Mouse (Mus musculus) embryonic facial prominence, embryonic 12.5 days (tissue): ENCODE measurements around the gene Etv5. TPM values are rescaled to one million over a fixed set of nuclear protein-coding genes. Genes with fewer than 3 reads are reported as not detected.

ENCODE experiments used
- ATAC-seq: fragments of 200-750 bp; cut with Nextera tagmentation; 2 replicates; pipeline ENCODE4 v1.8.0; 2017; ENCODE audit not compliant: insufficient number of reproducible peaks, insufficient read depth, low FRiP score, low TSS enrichment
- H3K27ac ChIP-seq: fragments of 300-500 bp; sonication (generic); 2 replicates; pipeline ENCODE4 v1.5.1; 2016; ENCODE audit warnings: mild to moderate bottlenecking
- H3K27me3 ChIP-seq: fragments of 300-500 bp; sonication (generic); 2 replicates; pipeline ENCODE4 v1.6.1; 2016; ENCODE audit warnings: mild to moderate bottlenecking, moderate library complexity
- H3K36me3 ChIP-seq: fragments of 300-500 bp; sonication (generic); 2 replicates; pipeline ENCODE4 v1.6.1; 2016; ENCODE audit warnings: mild to moderate bottlenecking
- H3K4me1 ChIP-seq: fragments of 300-500 bp; sonication (generic); 2 replicates; pipeline ENCODE4 v1.6.1; 2016
- H3K4me2 ChIP-seq: fragments of 300-500 bp; sonication (generic); replicated peaks from 2 replicates; pipeline ENCODE4 v1.6.1; 2016; ENCODE audit warnings: mild to moderate bottlenecking, moderate library complexity
- H3K4me3 ChIP-seq: fragments of 300-500 bp; sonication (generic); 2 replicates; pipeline ENCODE4 v1.5.1; 2016; ENCODE audit warnings: mild to moderate bottlenecking
- H3K9ac ChIP-seq: fragments of 300-500 bp; sonication (generic); 2 replicates; pipeline ENCODE4 v1.6.1; 2016; ENCODE audit warnings: mild to moderate bottlenecking, moderate library complexity
- H3K9me3 ChIP-seq: fragments of 300-500 bp; sonication (generic); 2 replicates; pipeline ENCODE4 v1.6.1; 2016; ENCODE audit warnings: mild to moderate bottlenecking, moderate library complexity
- WGBS: fragments of 180-500 bp; shearing (Covaris S2); methylation state at CpG from one replicate; pipeline ENCODE4 v1.1.7; 2016; 5-methylcytosine and 5-hydroxymethylcytosine counted together
- polyA plus RNA-seq: library from polyadenylated mRNA; unstranded; fragments of >200 nt; fragmentation: Nextera tagmentation; extraction: Ambion mirVana; gene quantifications from 2 replicates; pipeline ENCODE4 v1.2.1, GENCODE M21; 2016

Gene Etv5
- polyA plus RNA-seq, 1 experiment from 2014 or later, result 39.8 TPM

DNA sequence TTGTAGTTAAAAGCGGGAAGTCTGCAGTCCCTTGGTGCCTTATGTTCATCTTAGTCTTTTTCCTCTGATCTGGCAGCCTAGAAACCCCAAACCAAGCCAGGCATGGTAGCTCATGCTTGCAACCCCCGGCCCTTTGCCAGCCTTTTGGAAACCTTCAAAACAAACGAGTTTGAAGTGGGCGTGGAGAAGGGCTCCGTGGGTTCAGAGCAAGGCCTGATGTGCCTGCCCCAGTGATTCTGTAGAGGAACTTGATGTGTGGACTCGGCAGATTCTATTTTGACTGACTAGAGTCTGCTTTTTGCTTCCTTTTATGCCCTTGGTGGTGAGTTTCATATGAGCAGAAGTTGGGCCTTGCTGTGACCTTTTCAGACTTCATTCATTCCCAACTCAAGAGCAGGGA, 5.3 kb upstream of the Etv5 start:
- no peak overlapping the region for H3K27ac ChIP-seq
- WGBS, result 46% methylated on average over 6 of the region's 6 CpGs

DNA sequence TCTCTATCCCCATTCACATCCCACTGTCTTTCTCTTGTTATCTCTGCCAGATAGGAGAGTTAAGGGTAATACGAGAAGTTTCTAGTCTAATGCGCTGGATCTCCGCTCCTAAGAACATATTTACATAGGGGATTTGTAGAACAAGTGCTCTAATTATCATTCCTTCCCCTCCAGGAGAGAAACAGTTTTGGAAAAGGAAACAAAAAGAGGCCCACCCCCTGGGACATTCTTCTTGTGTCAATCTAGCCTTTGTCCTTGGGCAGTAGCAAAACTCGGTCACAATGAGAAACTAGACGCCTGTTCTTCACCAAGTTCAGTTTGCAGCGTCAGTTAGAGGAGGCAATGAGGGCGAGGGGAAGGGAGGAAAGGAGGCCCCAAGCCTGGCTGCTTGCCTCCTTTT, 2.7 kb upstream of the Etv5 start:
- peaks cover 14% of the 10 kb centered on the region; the same call in 1 of the 2 replicates for H3K27me3 ChIP-seq
- 27% methylated on average over 7 of the region's 7 CpGs for WGBS

More for the DNA sequence above, 5.3 kb upstream of the Etv5 start:
- no peak overlapping the region for H3K4me2 ChIP-seq
- no peak for ATAC-seq
- peaks cover 24% of the 10 kb centered on the region for H3K4me1 ChIP-seq
- H3K4me3 ChIP-seq, result no peak overlapping the region
- no peaks in the 10 kb centered on the region for H3K9me3 ChIP-seq
- H3K27me3 ChIP-seq, result peaks cover 11% of the 10 kb centered on the region; the same call in 1 of the 2 replicates
- no peak overlapping the region for H3K9ac ChIP-seq
- no peaks in the 10 kb centered on the region for H3K36me3 ChIP-seq

DNA sequence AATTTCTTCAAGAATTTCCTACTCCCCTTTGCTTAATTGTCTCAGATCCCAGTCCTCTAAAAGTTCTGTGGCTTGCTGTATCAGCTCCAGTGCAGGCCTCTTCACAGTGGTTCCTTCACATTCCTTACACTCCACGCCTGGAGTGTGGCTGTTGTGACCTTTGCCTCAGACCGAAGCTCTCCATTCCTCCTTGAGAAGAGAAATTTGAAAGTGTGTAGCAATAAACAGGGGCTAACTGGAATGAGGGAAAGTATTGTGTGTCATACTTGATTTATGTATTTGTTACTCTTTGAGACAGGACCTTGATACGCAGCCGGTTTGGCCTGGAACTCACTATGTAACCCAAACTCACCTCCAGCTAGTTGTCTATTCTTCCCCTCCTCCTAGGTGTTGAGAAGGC, 1.8 kb upstream of the Etv5 start:
- peaks cover 14% of the 10 kb centered on the region; the same call in 1 of the 2 replicates for H3K27me3 ChIP-seq
- WGBS, result 71% methylated on average over 4 of the region's 4 CpGs
- H3K4me3 ChIP-seq, result no peak overlapping the region
- H3K4me2 ChIP-seq, result no peak overlapping the region
- no peak overlapping the region for H3K27ac ChIP-seq
- no peaks in the 10 kb centered on the region for H3K36me3 ChIP-seq
- ATAC-seq, result no peak
- H3K9me3 ChIP-seq, result no peaks in the 10 kb centered on the region
- H3K9ac ChIP-seq, result no peak overlapping the region
- H3K4me1 ChIP-seq, result peaks cover 33% of the 10 kb centered on the region

More for the DNA sequence above, 2.7 kb upstream of the Etv5 start:
- H3K9ac ChIP-seq, result no peak overlapping the region
- no peak overlapping the region for H3K27ac ChIP-seq
- no peak overlapping the region for H3K4me2 ChIP-seq
- H3K36me3 ChIP-seq, result no peaks in the 10 kb centered on the region
- H3K9me3 ChIP-seq, result no peaks in the 10 kb centered on the region
- H3K4me3 ChIP-seq, result no peak overlapping the region
- ATAC-seq, result no peak
- H3K4me1 ChIP-seq, result peaks cover 33% of the 10 kb centered on the region

DNA sequence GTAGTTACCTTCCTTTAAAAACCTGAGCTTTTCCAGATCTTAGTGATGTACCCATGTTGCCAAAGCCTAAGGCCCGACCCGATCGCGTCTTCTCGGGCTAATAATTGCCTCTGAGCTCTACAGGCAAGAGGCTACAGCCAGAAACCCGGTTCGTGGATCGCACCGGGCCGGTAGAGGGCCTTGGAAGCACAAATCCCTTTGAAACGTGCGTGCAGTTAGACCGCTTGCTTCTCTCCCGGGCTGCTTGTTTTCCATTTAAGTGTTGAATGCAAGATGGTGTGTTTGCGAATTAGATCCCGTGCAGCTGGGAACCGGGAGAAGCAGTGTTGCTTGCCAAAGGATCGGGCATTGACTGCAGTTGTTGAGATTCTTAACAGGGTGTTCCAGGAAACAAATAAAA, 750 bp upstream of the Etv5 start:
- H3K27ac ChIP-seq, result peak overlapping the region; percentile 71
- no peaks in the 10 kb centered on the region for H3K36me3 ChIP-seq
- under 1% methylated on average over 18 of the region's 18 CpGs for WGBS
- ATAC-seq, result no peak
- H3K4me1 ChIP-seq, result peaks cover 33% of the 10 kb centered on the region
- H3K9ac ChIP-seq, result no peak overlapping the region; the same call in 1 of the 2 replicates
- peak overlapping the region; percentile 64 for H3K4me2 ChIP-seq
- peaks cover 14% of the 10 kb centered on the region; the same call in 1 of the 2 replicates for H3K27me3 ChIP-seq
- H3K4me3 ChIP-seq, result peak overlapping the region; percentile 32
- H3K9me3 ChIP-seq, result no peaks in the 10 kb centered on the region

DNA sequence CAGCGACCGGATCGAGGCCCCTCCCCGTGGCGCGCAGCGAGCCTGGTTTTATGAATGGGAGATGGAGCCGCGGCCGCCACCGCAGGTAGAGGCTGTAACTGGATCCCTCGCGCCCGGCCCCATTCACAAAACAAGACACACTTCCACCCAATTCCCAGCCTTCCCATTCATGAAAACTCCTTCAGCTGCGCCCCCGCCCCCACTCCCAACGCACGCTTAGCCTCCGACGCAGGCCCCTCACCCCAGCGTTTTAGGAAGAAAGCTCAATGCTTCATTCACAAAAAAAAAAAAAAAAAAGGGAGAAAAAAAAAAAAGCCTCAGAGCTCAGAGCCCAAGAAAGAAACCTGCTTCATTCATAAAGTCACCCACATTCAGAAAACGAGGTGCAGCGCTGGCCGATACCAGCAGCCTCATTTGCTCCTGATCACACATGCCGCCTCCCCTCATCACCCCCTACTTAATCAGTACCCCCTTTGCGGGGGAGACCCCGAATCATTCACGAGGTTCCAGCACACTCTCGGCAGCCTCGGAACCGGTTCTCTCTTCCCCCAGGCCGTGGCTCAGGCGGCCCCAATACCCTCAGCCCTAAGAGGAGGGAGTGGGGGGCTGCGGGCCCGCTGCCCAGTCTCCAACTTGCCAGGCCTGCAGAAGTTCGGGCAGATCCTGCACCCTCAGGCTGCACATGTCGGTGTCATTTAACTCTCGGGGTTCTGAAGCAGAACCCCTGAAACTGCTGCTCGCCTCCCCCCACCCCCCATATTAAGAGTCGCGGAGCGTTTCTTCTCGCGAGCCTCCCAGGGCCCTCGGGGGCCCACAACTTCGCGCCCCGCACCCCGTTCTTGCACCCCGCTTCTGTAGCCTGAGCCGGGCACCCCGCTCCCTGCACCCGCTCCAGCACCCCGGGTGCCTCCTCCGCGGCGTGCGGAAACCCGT, 812 bp downstream of the Etv5 start:
- no peaks in the 10 kb centered on the region for H3K36me3 ChIP-seq
- no peak; the same call in none of the 2 replicates for ATAC-seq
- peak overlapping the region; percentile 77 for H3K4me3 ChIP-seq
- under 1% methylated on average over 59 of the region's 59 CpGs for WGBS
- H3K27ac ChIP-seq, result peak overlapping the region; percentile 80
- H3K4me1 ChIP-seq, result peaks cover 32% of the 10 kb centered on the region
- no peaks in the 10 kb centered on the region for H3K9me3 ChIP-seq
- H3K4me2 ChIP-seq, result peak overlapping the region; percentile 95
- H3K27me3 ChIP-seq, result peaks cover 14% of the 10 kb centered on the region; the same call in 1 of the 2 replicates
- H3K9ac ChIP-seq, result peak overlapping the region; percentile 79

DNA sequence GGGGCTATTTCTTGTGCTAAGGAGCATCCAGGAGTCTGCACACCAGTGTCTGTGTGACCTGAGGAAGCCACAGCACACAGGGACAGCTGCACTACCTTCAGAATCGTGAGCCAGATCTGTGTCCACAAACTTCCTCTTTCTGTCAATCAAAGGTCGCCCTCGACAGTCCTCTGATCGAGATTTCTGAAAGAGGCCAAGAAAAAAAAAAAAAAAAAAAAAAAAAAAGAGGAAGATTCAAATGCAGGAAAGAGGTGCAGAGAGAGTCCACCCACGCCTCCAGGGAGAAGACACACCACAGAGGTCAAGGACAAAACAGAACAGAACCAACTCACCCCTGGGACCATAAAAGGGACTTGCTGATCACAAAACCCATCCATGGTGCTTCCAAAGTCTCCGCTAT, 3.4 kb downstream of the Etv5 start:
- 40% methylated on average over 6 of the region's 6 CpGs for WGBS
- H3K4me3 ChIP-seq, result no peak overlapping the region
- peaks cover 30% of the 10 kb centered on the region for H3K4me1 ChIP-seq
- no peaks in the 10 kb centered on the region for H3K9me3 ChIP-seq
- H3K36me3 ChIP-seq, result no peaks in the 10 kb centered on the region
- ATAC-seq, result no peak
- H3K4me2 ChIP-seq, result no peak overlapping the region
- H3K27ac ChIP-seq, result no peak overlapping the region
- no peak overlapping the region for H3K9ac ChIP-seq
- peaks cover 8% of the 10 kb centered on the region; the same call in 1 of the 2 replicates for H3K27me3 ChIP-seq

DNA sequence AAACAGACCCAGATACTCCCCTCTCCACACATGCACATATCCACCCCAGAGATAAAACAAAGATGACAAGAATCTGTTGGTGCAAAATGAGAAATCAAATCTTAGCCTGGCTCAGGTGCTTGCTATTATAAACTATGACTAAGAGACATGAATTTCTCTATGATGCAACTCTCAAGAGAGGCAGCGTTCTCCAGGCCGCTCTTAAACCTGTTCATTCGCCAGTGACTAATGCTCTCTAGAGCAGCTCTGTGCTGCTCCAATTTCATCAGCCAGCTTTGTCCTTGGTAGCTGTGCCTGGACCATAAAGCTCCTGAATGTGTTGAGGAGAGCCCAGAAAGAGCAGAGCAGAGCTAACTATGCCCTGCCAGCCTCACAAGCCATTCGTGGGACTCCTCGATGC, 5.0 kb downstream of the Etv5 start:
- no peak for ATAC-seq
- Histone ChIP-seq H3K4me1 (peaks cover 39% of the 10 kb centered on the region), H3K27me3 (0 out of 2 replicates have a peak, but pooled peaks cover 3% of the 10 kb centered on the region), H3K4me2 (no peak overlapping the region), H3K4me3 (no peak overlapping the region), H3K36me3 (no peaks in the 10 kb centered on the region), H3K9me3 (no peaks in the 10 kb centered on the region), H3K27ac (no peak overlapping the region), H3K9ac (no peak overlapping the region)
- WGBS, result 66% methylated on average over 5 of the region's 5 CpGs

DNA sequence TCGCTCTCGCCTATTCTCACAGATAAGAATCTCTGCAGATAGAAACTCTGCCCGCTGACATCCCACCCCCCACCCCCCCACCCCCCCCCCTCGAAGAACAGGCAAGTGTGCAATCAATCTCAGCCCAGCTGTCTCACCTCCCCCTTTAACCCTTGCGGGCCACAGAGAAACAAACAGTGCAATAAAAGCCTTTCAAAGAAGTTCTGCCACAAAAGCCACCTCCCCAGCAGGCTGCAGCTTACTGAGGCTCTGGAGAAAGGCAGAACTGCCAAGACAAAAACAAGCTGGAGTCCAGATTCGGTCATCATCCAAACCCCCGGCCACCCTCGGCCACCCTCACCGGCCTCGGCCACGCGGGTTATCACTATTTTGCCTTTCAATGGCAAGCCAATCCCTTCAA, 5.6 kb downstream of the Etv5 start:
- no peak overlapping the region for H3K9ac ChIP-seq
- H3K27me3 ChIP-seq, result 0 out of 2 replicates have a peak, but pooled peaks cover 3% of the 10 kb centered on the region
- H3K36me3 ChIP-seq, result no peaks in the 10 kb centered on the region
- peak overlapping the region; percentile 12 for H3K4me2 ChIP-seq
- H3K27ac ChIP-seq, result no peak overlapping the region
- H3K4me3 ChIP-seq, result no peak overlapping the region
- no peak for ATAC-seq
- WGBS, result 27% methylated on average over 12 of the region's 12 CpGs
- no peaks in the 10 kb centered on the region for H3K9me3 ChIP-seq
- peaks cover 45% of the 10 kb centered on the region for H3K4me1 ChIP-seq

DNA sequence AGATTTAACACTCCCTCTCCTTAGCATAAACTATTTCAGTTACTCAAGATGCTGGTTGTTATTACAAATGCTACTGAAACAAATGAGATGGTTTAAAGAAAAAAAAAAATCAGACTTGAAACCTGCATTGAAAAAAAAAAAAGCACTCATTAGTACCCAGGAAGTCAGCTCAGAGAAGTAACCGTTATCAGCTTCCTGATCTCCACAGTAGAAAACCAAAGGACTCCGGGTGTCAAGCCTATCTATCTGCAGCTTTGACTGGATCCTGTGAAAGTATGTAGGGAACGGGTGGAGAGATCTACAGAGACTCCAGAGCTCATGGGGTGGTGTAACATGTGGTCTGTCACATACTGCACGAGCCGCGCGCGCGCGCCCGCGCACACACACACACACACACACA, 7.7 kb downstream of the Etv5 start:
- H3K4me1 ChIP-seq, result peaks cover 47% of the 10 kb centered on the region
- H3K27me3 ChIP-seq, result no peaks in the 10 kb centered on the region
- H3K27ac ChIP-seq, result no peak overlapping the region
- no peaks in the 10 kb centered on the region for H3K9me3 ChIP-seq
- WGBS, result 84% methylated on average over 12 of the region's 12 CpGs
- ATAC-seq, result no peak
- no peak overlapping the region for H3K9ac ChIP-seq
- no peaks in the 10 kb centered on the region for H3K36me3 ChIP-seq
- H3K4me3 ChIP-seq, result no peak overlapping the region
- H3K4me2 ChIP-seq, result no peak overlapping the region

DNA sequence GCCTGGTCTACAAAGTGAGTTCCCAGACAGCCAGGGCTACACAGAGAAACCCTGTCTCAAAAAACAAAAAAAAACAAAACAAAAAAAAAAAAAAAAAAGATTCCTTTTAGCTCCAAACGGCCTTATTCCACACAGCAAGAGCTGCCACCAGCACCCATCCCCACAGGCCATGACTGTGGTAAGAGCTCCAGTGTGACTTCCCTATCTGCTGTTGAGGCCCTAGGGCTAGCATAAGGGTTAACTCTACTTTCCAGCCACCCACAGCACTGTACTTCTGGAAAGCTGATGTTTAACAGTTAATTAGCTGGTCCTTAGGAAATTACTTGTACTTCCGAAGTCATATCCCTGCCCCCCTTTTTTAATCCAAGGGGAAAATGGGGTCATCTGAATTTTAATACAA, 8.2 kb downstream of the Etv5 start:
- Histone ChIP-seq H3K36me3 (no peaks in the 10 kb centered on the region), H3K4me3 (no peak overlapping the region), H3K27me3 (no peaks in the 10 kb centered on the region), H3K4me1 (peaks cover 47% of the 10 kb centered on the region), H3K27ac (no peak overlapping the region), H3K9ac (no peak overlapping the region), H3K4me2 (no peak overlapping the region), H3K9me3 (no peaks in the 10 kb centered on the region)
- ATAC-seq, result no peak
- WGBS, result 65% methylated on average over 2 of the region's 2 CpGs

DNA sequence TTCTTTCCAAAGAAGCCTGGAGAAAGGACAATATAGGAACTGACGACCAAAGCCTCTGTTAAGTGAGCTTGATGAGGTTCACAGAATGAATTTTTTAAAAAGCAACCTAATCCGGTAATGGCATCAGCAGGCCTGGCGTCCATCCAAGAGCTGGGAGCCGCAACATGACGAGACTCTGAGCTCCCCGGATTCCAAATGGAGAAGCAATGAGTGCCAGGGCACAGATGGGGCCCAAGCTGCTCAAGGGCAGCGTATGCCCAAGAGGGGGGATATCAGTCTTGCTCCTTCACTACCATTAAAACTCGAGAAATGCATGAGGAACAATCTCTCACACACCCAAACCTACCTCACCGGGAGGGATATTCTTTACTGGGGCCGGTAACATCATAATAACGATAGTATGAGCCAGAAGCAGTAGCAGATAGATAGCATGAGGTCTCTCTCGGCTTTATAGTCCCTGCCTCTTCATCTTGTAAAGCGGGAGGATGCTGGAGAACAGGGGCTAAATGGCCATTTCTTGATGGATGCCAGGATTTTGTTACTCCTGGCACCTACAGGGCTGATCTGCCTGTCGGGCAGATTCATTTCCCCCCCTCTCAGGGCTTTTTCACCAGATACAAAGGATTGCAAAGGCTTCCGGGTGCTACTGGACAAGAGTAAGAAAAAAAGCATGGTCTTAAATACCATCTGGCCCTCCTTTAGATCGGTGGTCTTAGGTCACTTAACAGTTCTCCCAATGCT, 9.1 kb downstream of the Etv5 start:
- no peaks in the 10 kb centered on the region for H3K27me3 ChIP-seq
- H3K36me3 ChIP-seq, result peaks cover 5% of the 10 kb centered on the region; the same call in 1 of the 2 replicates
- no peak for ATAC-seq
- H3K9ac ChIP-seq, result no peak overlapping the region
- H3K27ac ChIP-seq, result peak overlapping the region; percentile 80
- H3K9me3 ChIP-seq, result no peaks in the 10 kb centered on the region
- 57% methylated on average over 16 of the region's 16 CpGs for WGBS
- no peak overlapping the region for H3K4me3 ChIP-seq
- H3K4me2 ChIP-seq, result 0 out of 2 replicates have a peak overlapping the region, but pooled peaks have one; percentile 9
- peaks cover 47% of the 10 kb centered on the region for H3K4me1 ChIP-seq
